Mouse (Mus musculus): Measurements from ENCODE around the gene Hoxa10. TPM values are rescaled to one million over a fixed set of nuclear protein-coding genes. Genes with fewer than 3 reads are reported as not detected.

The Hoxa10 gene
- total and polyA plus RNA-seq, 3 experiments, result not detected

DNA sequence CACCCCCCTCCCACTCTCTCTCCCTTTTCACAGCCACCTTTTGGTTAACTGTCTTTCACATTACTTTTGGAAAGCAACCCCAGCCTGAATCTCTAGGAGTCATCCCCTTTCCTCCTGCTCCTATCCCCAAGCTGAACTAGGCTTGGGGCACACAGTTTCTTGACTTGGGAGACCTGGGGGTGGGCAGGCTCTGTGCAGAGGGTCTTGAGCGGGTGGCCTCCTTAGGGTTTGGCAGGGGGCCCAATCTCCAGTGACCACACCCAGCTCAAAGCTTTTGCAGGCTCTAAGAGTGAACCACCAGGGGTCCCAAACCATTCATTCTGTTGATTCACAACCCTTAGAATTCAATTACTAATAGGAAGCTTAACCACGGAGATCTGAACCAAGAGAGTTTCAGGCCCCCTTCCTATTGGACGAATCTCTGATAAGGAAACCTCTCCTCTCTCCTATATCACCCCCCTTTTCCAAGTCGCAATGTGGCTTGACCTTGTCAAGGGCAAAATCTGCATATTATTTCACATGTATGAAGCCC, 2.2 kb upstream of the Hoxa10 start:
- TF ChIP-seq MAZ (IDR thresholded peaks at IDR 0.05; ENCODE audit: low read depth, low read length) (no peak), TAL1 (IDR thresholded peaks at IDR 0.05; ENCODE audit: low read length) (no peak), USF2 (IDR thresholded peaks at IDR 0.05; ENCODE audit: borderline replicate concordance in 1 of 2, insufficient read depth in 1 of 2, low read depth in 1 of 2, low read length in 2 of 2) (no peak), MYB (IDR thresholded peaks at IDR 0.05; ENCODE audit: low read depth, low read length) (no peak), ZMIZ1 (IDR thresholded peaks at IDR 0.05; ENCODE audit: low read depth, low read length) (no peak), BHLHE40 (IDR thresholded peaks at IDR 0.05; ENCODE audit: borderline replicate concordance, low read depth, low read length) (no peak), CHD1 (IDR thresholded peaks at IDR 0.05; ENCODE audit: low read depth, low read length) (no peak), MAFK (IDR thresholded peaks at IDR 0.05; ENCODE audit: borderline replicate concordance, low read depth, low read length) (no peak), GATA1 (IDR thresholded peaks at IDR 0.05; ENCODE audit: low read depth, low read length) (no peak), ZC3H11A (IDR thresholded peaks at IDR 0.05; ENCODE audit: low read depth, low read length) (no peak), NELFE (IDR thresholded peaks at IDR 0.05; ENCODE audit: low read depth, low read length) (no peak), MEF2A (IDR thresholded peaks at IDR 0.05; ENCODE audit: extremely low read depth, insufficient replicate concordance, low read depth, low read length, poor library complexity, severe bottlenecking) (no peak), SIN3A (IDR thresholded peaks at IDR 0.05; ENCODE audit: low read length) (no peak), HCFC1 (IDR thresholded peaks at IDR 0.05; ENCODE audit: low read depth, low read length) (no peak), POLR2AphosphoS5 (IDR thresholded peaks at IDR 0.05; ENCODE audit: borderline replicate concordance, low read depth, low read length) (no peak)
- H3K4me3 ChIP-seq (ENCODE audit: control insufficient read depth in 1 of 2, insufficient read depth in 1 of 2, low read depth in 2 of 2, low read length in 2 of 2), result no peak overlapping the region
- H3K27me3 ChIP-seq (ENCODE audit: control insufficient read depth in 1 of 2, insufficient read depth in 2 of 2, low read length in 2 of 2), result no peaks in the 10 kb centered on the region

DNA sequence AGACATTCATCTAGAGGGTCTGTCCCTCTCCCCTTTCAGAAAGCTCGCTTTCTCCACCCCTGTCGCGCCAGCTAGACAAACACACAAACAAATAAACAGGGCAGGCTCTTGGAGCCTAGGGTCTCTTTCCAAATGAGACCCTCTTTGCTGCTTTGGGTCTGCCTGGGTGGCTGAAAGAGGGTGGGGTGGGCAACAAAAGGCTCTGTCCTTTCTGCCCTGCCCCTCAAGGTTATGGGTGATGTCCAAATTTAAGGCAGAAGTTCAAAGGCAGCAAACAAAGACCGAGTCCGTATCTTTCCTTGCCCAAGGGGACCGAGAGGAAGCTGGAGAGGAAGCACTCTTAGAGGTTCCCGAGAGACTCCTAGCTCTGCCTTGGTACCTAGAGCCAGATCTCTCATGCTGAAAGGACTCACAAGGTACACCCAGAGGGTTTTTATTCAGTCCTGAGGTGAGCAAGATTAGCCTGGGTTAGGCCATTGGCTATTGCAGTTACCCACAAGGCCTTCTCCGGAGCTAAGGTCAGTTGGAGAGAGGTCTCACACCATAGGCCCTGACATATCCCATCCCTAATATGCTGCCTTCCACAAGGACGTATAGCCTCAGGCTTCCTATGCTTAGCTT, 457 bp upstream of the Hoxa10 start:
- H3K79me2 ChIP-seq (ENCODE audit: control insufficient read depth, insufficient read depth, low read length, poor library complexity), result no peaks in the 10 kb centered on the region
- TF ChIP-seq ETS1 (IDR thresholded peaks at IDR 0.05; ENCODE audit: low read depth, low read length) (no peak), ELF1 (IDR thresholded peaks at IDR 0.05; ENCODE audit: low read depth, low read length) (no peak), TBP (IDR thresholded peaks at IDR 0.05; ENCODE audit: low read depth, low read length) (no peak)
- H3K27ac ChIP-seq (ENCODE audit: control insufficient read depth, low read depth, low read length), result no peak overlapping the region
- H3K4me3 ChIP-seq (ENCODE audit: control insufficient read depth in 1 of 2, insufficient read depth in 1 of 2, low read depth in 2 of 2, low read length in 2 of 2), result no peak overlapping the region
- H3K27me3 ChIP-seq (ENCODE audit: control insufficient read depth in 1 of 2, insufficient read depth in 2 of 2, low read length in 2 of 2), result no peaks in the 10 kb centered on the region
- H3K9me3 ChIP-seq (replicated peaks; ENCODE audit: insufficient read depth, low read length), result no peaks in the 10 kb centered on the region
- no peaks in the 10 kb centered on the region for H3K36me3 ChIP-seq (ENCODE audit: control insufficient read depth in 1 of 2, insufficient read depth in 2 of 2, low read length in 2 of 2)
- no peak for DNase-seq (ENCODE audit: low read depth, low spot score)
- H3K4me1 ChIP-seq (ENCODE audit: control insufficient read depth in 1 of 2, insufficient read depth in 2 of 2, low read length in 2 of 2), result no peaks in the 10 kb centered on the region
- no peak overlapping the region for H3K9ac ChIP-seq (ENCODE audit: control insufficient read depth, low read depth, low read length, poor library complexity, severe bottlenecking)

More for the DNA sequence above, 2.2 kb upstream of the Hoxa10 start:
- Histone ChIP-seq H3K9me3 (replicated peaks; ENCODE audit: insufficient read depth, low read length) (no peaks in the 10 kb centered on the region), H3K4me1 (ENCODE audit: control insufficient read depth in 1 of 2, insufficient read depth in 2 of 2, low read length in 2 of 2) (no peaks in the 10 kb centered on the region), H3K27ac (ENCODE audit: control insufficient read depth, low read depth, low read length) (no peak overlapping the region), H3K79me2 (ENCODE audit: control insufficient read depth, insufficient read depth, low read length, poor library complexity) (no peaks in the 10 kb centered on the region), H3K9ac (ENCODE audit: control insufficient read depth, low read depth, low read length, poor library complexity, severe bottlenecking) (no peak overlapping the region), H3K36me3 (ENCODE audit: control insufficient read depth in 1 of 2, insufficient read depth in 2 of 2, low read length in 2 of 2) (no peaks in the 10 kb centered on the region)
- no peak for DNase-seq (ENCODE audit: low read depth, low spot score)

Data from MEL (cell line).